Mouse (Mus musculus) kidney, adult 2 months (tissue): Measurements from ENCODE around the gene Rab22a. TPM values are rescaled to one million over a fixed set of nuclear protein-coding genes. Genes with fewer than 3 reads are reported as not detected.
"Not testable (repeated sequence)": the region's sequence is repeated elsewhere in the genome, so short reads cannot be mapped to it uniquely, and the experiment has no call there.

ENCODE experiments used
- DNase-seq: peaks from one replicate; pipeline ENCODE4 v3.0.0; 2021
- H3K27ac ChIP-seq: fragments of 200-500 bp; 2 replicates; pipeline ENCODE4 v1.5.1; 2012; ENCODE audit warnings: low read depth, low read length, control low read depth, inconsistent platforms; ENCODE audit not compliant: insufficient read depth
- H3K27me3 ChIP-seq: fragments of 200-500 bp; replicated peaks from 2 replicates; pipeline ENCODE4 v1.6.1; 2012; ENCODE audit warnings: mild to moderate bottlenecking, moderate library complexity, low read length, inconsistent platforms; ENCODE audit not compliant: control insufficient read depth, insufficient read depth
- H3K36me3 ChIP-seq: fragments of 200-500 bp; 2 replicates; pipeline ENCODE4 v1.6.1; 2012; ENCODE audit warnings: mild to moderate bottlenecking, moderate library complexity, low read length, inconsistent platforms; ENCODE audit not compliant: control insufficient read depth, insufficient read depth
- H3K4me1 ChIP-seq: fragments of 200-500 bp; 2 replicates; pipeline ENCODE4 v1.6.1; 2011; ENCODE audit warnings: low read length; ENCODE audit not compliant: control insufficient read depth, insufficient read depth
- H3K4me3 ChIP-seq: fragments of 200-500 bp; 2 replicates; pipeline ENCODE4 v1.5.1; 2011; ENCODE audit warnings: mild to moderate bottlenecking, low read depth, low read length, control low read depth; ENCODE audit not compliant: insufficient read depth
- CTCF ChIP-seq: fragments of 200-500 bp; conservative IDR thresholded peaks from 2 replicates; pipeline ENCODE4 v1.5.1; 2011; ENCODE audit warnings: low read depth, mild to moderate bottlenecking, control low read depth, low read length, moderate library complexity, mixed read lengths; ENCODE audit not compliant: insufficient read depth, insufficient read length
- POLR2A ChIP-seq: fragments of 200-500 bp; IDR thresholded peaks from one replicate; pipeline ENCODE4 v1.6.1; 2011; ENCODE audit warnings: low read depth, low read length, control low read depth
- WGBS: fragments of 180-500 bp; shearing (Covaris S2); methylation state at CpG from one replicate; pipeline ENCODE4 v1.1.7; 2018; 5-methylcytosine and 5-hydroxymethylcytosine counted together
- polyA plus RNA-seq: library from polyadenylated mRNA; depleted of rRNA; stranded (reverse); fragments of >200 nt; gene quantifications from 2 replicates; pipeline ENCODE4 v1.2.3, GENCODE M21; 2012

The Rab22a gene
- polyA plus RNA-seq, 1 experiment: 24.4 TPM

- Histone ChIP-seq H3K27ac (no peak overlapping the region), H3K27me3 (no peaks in the 10 kb centered on the region), H3K4me3 (no peak overlapping the region), H3K36me3 (no peaks in the 10 kb centered on the region), H3K4me1 (peaks cover 6% of the 10 kb centered on the region; the same call in 1 of the 2 replicates)
- no peak for DNase-seq
- no peak for TF ChIP-seq POLR2A
- TF ChIP-seq CTCF: no peak
- WGBS: 81% methylated on average over 15 of the region's 15 CpGs
Observed at GRCm38 (mm10) chr2:173705827-173706551, 46.4 kb downstream of the Rab22a start.

- H3K36me3 ChIP-seq, DNase-seq, H3K4me1 ChIP-seq, H3K4me3 ChIP-seq, H3K27me3 ChIP-seq, H3K27ac ChIP-seq: not testable (repeated sequence)
Observed at GRCm38 (mm10) chr2:173707626-173708025, 48.1 kb downstream of the Rab22a start.

GRCm38 (mm10) chr2:173710193-173710592 is 50.6 kb downstream of the Rab22a start:
- Histone ChIP-seq H3K36me3 (no peaks in the 10 kb centered on the region), H3K4me1 (no peaks in the 10 kb centered on the region), H3K27me3 (no peaks in the 10 kb centered on the region), H3K4me3 (no peak overlapping the region), H3K27ac (no peak overlapping the region)
- TF ChIP-seq POLR2A: no peak
- no peak for TF ChIP-seq CTCF
- 62% methylated on average over 6 of the region's 6 CpGs for WGBS
- DNase-seq: no peak

- Histone ChIP-seq H3K4me3 (no peak overlapping the region), H3K27me3 (no peaks in the 10 kb centered on the region), H3K36me3 (no peaks in the 10 kb centered on the region), H3K4me1 (no peaks in the 10 kb centered on the region), H3K27ac (no peak overlapping the region)
- 52% methylated on average over 10 of the region's 10 CpGs for WGBS
- TF ChIP-seq CTCF: no peak
- no peak for TF ChIP-seq POLR2A
- no peak for DNase-seq
Observed at GRCm38 (mm10) chr2:173712656-173713055, 53.1 kb downstream of the Rab22a start.

GRCm38 (mm10) chr2:173713241-173713640 is 53.7 kb downstream of the Rab22a start:
- 84% methylated on average over 4 of the region's 4 CpGs for whole genome bisulfite sequencing
- Histone ChIP-seq H3K27ac (no peak overlapping the region), H3K4me3 (no peak overlapping the region), H3K4me1 (no peaks in the 10 kb centered on the region), H3K36me3 (no peaks in the 10 kb centered on the region), H3K27me3 (no peaks in the 10 kb centered on the region)
- TF ChIP-seq POLR2A: no peak
- TF ChIP-seq CTCF: no peak
- DNase-seq: no peak

GRCm38 (mm10) chr2:173714620-173715218 is 55.2 kb downstream of the Rab22a start:
- Histone ChIP-seq H3K27ac (no peak overlapping the region), H3K36me3 (no peaks in the 10 kb centered on the region), H3K4me1 (no peaks in the 10 kb centered on the region), H3K4me3 (no peak overlapping the region), H3K27me3 (no peaks in the 10 kb centered on the region)
- TF ChIP-seq CTCF: no peak
- TF ChIP-seq POLR2A: no peak
- 86% methylated on average over 8 of the region's 8 CpGs for WGBS
- no peak for DNase-seq

- TF ChIP-seq POLR2A (no peak), CTCF (no peak)
- 93% methylated on average over 5 of the region's 5 CpGs for WGBS
Observed at GRCm38 (mm10) chr2:173716966-173717365, 57.4 kb downstream of the Rab22a start.

GRCm38 (mm10) chr2:173719115-173719514 is 59.6 kb downstream of the Rab22a start, which contains the start of gene 1700010B08Rik:
Gene 1700010B08Rik (plus strand): TSS chr2:173719415.
- not testable (repeated sequence) for DNase-seq, H3K27me3 ChIP-seq, H3K4me3 ChIP-seq, H3K4me1 ChIP-seq, H3K27ac ChIP-seq, H3K36me3 ChIP-seq
- 83% methylated on average over 6 of the region's 7 CpGs for WGBS

More at GRCm38 (mm10) chr2:173716966-173717365, 57.4 kb downstream of the Rab22a start:
- Histone ChIP-seq H3K27me3 (no peaks in the 10 kb centered on the region), H3K4me3 (no peak overlapping the region), H3K27ac (no peak overlapping the region), H3K36me3 (no peaks in the 10 kb centered on the region), H3K4me1 (no peaks in the 10 kb centered on the region)
- no peak for DNase-seq
